Mouse (Mus musculus) midbrain, embryonic 12.5 days (tissue): ENCODE results near the gene Mst1. TPM values are rescaled to one million over a fixed set of nuclear protein-coding genes. Genes with fewer than 3 reads are reported as not detected.

ENCODE experiments used
- ATAC-seq: fragments of 200-750 bp; cut with Nextera tagmentation; 2 replicates; pipeline ENCODE4 v1.8.0; 2017; ENCODE audit warnings: low read depth, moderate TSS enrichment, moderate library complexity; ENCODE audit not compliant: low FRiP score
- H3K27ac ChIP-seq: fragments of 300-500 bp; sonication (generic); replicated peaks from 2 replicates; pipeline ENCODE4 v1.5.1; 2016; ENCODE audit warnings: mild to moderate bottlenecking
- H3K27me3 ChIP-seq: fragments of 300-500 bp; sonication (generic); 2 replicates; pipeline ENCODE4 v1.6.1; 2016; ENCODE audit warnings: mild to moderate bottlenecking
- H3K36me3 ChIP-seq: fragments of 300-500 bp; sonication (generic); 2 replicates; pipeline ENCODE4 v1.6.1; 2016
- H3K4me1 ChIP-seq: fragments of 300-500 bp; sonication (generic); 2 replicates; pipeline ENCODE4 v1.6.1; 2016
- H3K4me2 ChIP-seq: fragments of 300-500 bp; sonication (generic); replicated peaks from 2 replicates; pipeline ENCODE4 v1.6.1; 2016; ENCODE audit warnings: mild to moderate bottlenecking, moderate library complexity
- H3K4me3 ChIP-seq: fragments of 300-500 bp; sonication (generic); 2 replicates; pipeline ENCODE4 v1.5.1; 2016; ENCODE audit warnings: mild to moderate bottlenecking
- H3K9ac ChIP-seq: fragments of 300-500 bp; sonication (generic); replicated peaks from 2 replicates; pipeline ENCODE4 v1.6.1; 2016; ENCODE audit warnings: mild to moderate bottlenecking, moderate library complexity
- H3K9me3 ChIP-seq: fragments of 300-500 bp; sonication (generic); 2 replicates; pipeline ENCODE4 v1.6.1; 2016; ENCODE audit warnings: mild to moderate bottlenecking
- WGBS: fragments of 180-500 bp; shearing (Covaris S2); methylation state at CpG from one replicate; pipeline ENCODE4 v1.1.7; 2016; 5-methylcytosine and 5-hydroxymethylcytosine counted together
- polyA plus RNA-seq: library from polyadenylated mRNA; unstranded; fragments of >200 nt; fragmentation: Nextera tagmentation; extraction: Ambion mirVana; gene quantifications from 2 replicates; pipeline ENCODE4 v1.2.1, GENCODE M21; 2016

The Mst1 gene
- polyA plus RNA-seq, 1 experiment from 2014 or later: 0.14 TPM

GRCm38 (mm10) chr9:108063361-108063760 lies 16.9 kb upstream of the Mst1 start:
- H3K27ac ChIP-seq: no peak overlapping the region
- H3K4me2 ChIP-seq: no peak overlapping the region
- no peak overlapping the region for H3K9ac ChIP-seq
- peaks cover 3% of the 10 kb centered on the region; the same call in 1 of the 2 replicates for H3K4me1 ChIP-seq
- H3K4me3 ChIP-seq: no peak overlapping the region
- no peaks in the 10 kb centered on the region for H3K9me3 ChIP-seq
- WGBS: 89% methylated on average over 12 of the region's 12 CpGs
- peaks cover 49% of the 10 kb centered on the region for H3K36me3 ChIP-seq
- no peak for ATAC-seq
- no peaks in the 10 kb centered on the region for H3K27me3 ChIP-seq

- 48% methylated on average over 5 of the region's 5 CpGs for WGBS
- peaks cover 3% of the 10 kb centered on the region; the same call in 1 of the 2 replicates for H3K4me1 ChIP-seq
- no peaks in the 10 kb centered on the region for H3K9me3 ChIP-seq
- no peaks in the 10 kb centered on the region for H3K27me3 ChIP-seq
- no peak overlapping the region for H3K9ac ChIP-seq
- no peak overlapping the region for H3K4me3 ChIP-seq
- peaks cover 46% of the 10 kb centered on the region; the same call in 1 of the 2 replicates for H3K36me3 ChIP-seq
- ATAC-seq: peak; percentile 50; the same call in 1 of the 2 replicates
- no peak overlapping the region for H3K27ac ChIP-seq
- no peak overlapping the region for H3K4me2 ChIP-seq
Measured at GRCm38 (mm10) chr9:108065491-108066011, 14.7 kb upstream of the Mst1 start.

GRCm38 (mm10) chr9:108067199-108067598 lies 13.0 kb upstream of the Mst1 start:
- no peaks in the 10 kb centered on the region for H3K9me3 ChIP-seq
- H3K27me3 ChIP-seq: no peaks in the 10 kb centered on the region
- WGBS: 78% methylated on average over 7 of the region's 7 CpGs
- H3K4me1 ChIP-seq: peaks cover 3% of the 10 kb centered on the region; the same call in 1 of the 2 replicates
- no peak overlapping the region for H3K4me3 ChIP-seq
- no peak for ATAC-seq
- H3K4me2 ChIP-seq: no peak overlapping the region
- no peak overlapping the region for H3K27ac ChIP-seq
- no peak overlapping the region for H3K9ac ChIP-seq
- H3K36me3 ChIP-seq: peaks cover 46% of the 10 kb centered on the region; the same call in 1 of the 2 replicates

GRCm38 (mm10) chr9:108067900-108068299 lies 12.3 kb upstream of the Mst1 start:
- Histone ChIP-seq H3K4me3 (no peak overlapping the region), H3K9ac (no peak overlapping the region), H3K36me3 (peaks cover 40% of the 10 kb centered on the region; the same call in 1 of the 2 replicates), H3K27me3 (no peaks in the 10 kb centered on the region), H3K4me2 (no peak overlapping the region), H3K9me3 (no peaks in the 10 kb centered on the region), H3K4me1 (peaks cover 3% of the 10 kb centered on the region; the same call in 1 of the 2 replicates), H3K27ac (no peak overlapping the region)
- peak; percentile 45; the same call in 1 of the 2 replicates for ATAC-seq
- 22% methylated on average over 8 of the region's 8 CpGs for WGBS

- H3K36me3 ChIP-seq: peaks cover 34% of the 10 kb centered on the region; the same call in 1 of the 2 replicates
- no peak overlapping the region for H3K4me3 ChIP-seq
- no peak overlapping the region for H3K27ac ChIP-seq
- H3K9me3 ChIP-seq: no peaks in the 10 kb centered on the region
- 91% methylated on average over 9 of the region's 9 CpGs for WGBS
- no peak for ATAC-seq
- no peak overlapping the region for H3K9ac ChIP-seq
- H3K4me1 ChIP-seq: peaks cover 3% of the 10 kb centered on the region; the same call in 1 of the 2 replicates
- no peaks in the 10 kb centered on the region for H3K27me3 ChIP-seq
- no peak overlapping the region for H3K4me2 ChIP-seq
Measured at GRCm38 (mm10) chr9:108069007-108069406, 11.2 kb upstream of the Mst1 start.

GRCm38 (mm10) chr9:108069529-108069928 lies 10.7 kb upstream of the Mst1 start:
- Histone ChIP-seq H3K27me3 (no peaks in the 10 kb centered on the region), H3K4me2 (no peak overlapping the region), H3K9ac (no peak overlapping the region), H3K4me3 (no peak overlapping the region), H3K4me1 (peaks cover 3% of the 10 kb centered on the region; the same call in 1 of the 2 replicates), H3K9me3 (no peaks in the 10 kb centered on the region), H3K27ac (no peak overlapping the region), H3K36me3 (peaks cover 34% of the 10 kb centered on the region; the same call in 1 of the 2 replicates)
- ATAC-seq: no peak
- WGBS: 88% methylated on average over 7 of the region's 7 CpGs

GRCm38 (mm10) chr9:108071801-108072200 lies 8.4 kb upstream of the Mst1 start:
- Histone ChIP-seq H3K36me3 (peaks cover 29% of the 10 kb centered on the region; the same call in 1 of the 2 replicates), H3K4me2 (no peak overlapping the region), H3K9ac (no peak overlapping the region), H3K4me1 (peaks cover 3% of the 10 kb centered on the region; the same call in 1 of the 2 replicates), H3K9me3 (no peaks in the 10 kb centered on the region), H3K4me3 (no peak overlapping the region), H3K27ac (no peak overlapping the region), H3K27me3 (no peaks in the 10 kb centered on the region)
- ATAC-seq: no peak
- WGBS: 92% methylated on average over 4 of the region's 4 CpGs

- WGBS: 49% methylated on average over 9 of the region's 9 CpGs
- Histone ChIP-seq H3K4me1 (peaks cover 3% of the 10 kb centered on the region; the same call in 1 of the 2 replicates), H3K27me3 (no peaks in the 10 kb centered on the region), H3K36me3 (peaks cover 29% of the 10 kb centered on the region; the same call in 1 of the 2 replicates), H3K27ac (peak overlapping the region; percentile 52; the same call in 1 of the 2 replicates), H3K9me3 (no peaks in the 10 kb centered on the region), H3K4me3 (no peak overlapping the region), H3K4me2 (no peak overlapping the region), H3K9ac (no peak overlapping the region)
- no peak for ATAC-seq
Measured at GRCm38 (mm10) chr9:108072481-108072924, 7.7 kb upstream of the Mst1 start.

GRCm38 (mm10) chr9:108073141-108073930 lies 6.9 kb upstream of the Mst1 start:
- H3K9me3 ChIP-seq: no peaks in the 10 kb centered on the region
- no peak overlapping the region for H3K4me3 ChIP-seq
- H3K4me2 ChIP-seq: no peak overlapping the region
- 59% methylated on average over 7 of the region's 7 CpGs for WGBS
- no peak for ATAC-seq
- H3K27me3 ChIP-seq: no peaks in the 10 kb centered on the region
- H3K4me1 ChIP-seq: peaks cover 7% of the 10 kb centered on the region
- peaks cover 29% of the 10 kb centered on the region; the same call in 1 of the 2 replicates for H3K36me3 ChIP-seq
- no peak overlapping the region for H3K27ac ChIP-seq
- no peak overlapping the region for H3K9ac ChIP-seq

- H3K4me3 ChIP-seq: no peak overlapping the region
- no peak overlapping the region for H3K27ac ChIP-seq
- 0 out of 2 replicates have a peak overlapping the region, but pooled peaks have one; percentile 3 for H3K4me2 ChIP-seq
- H3K9ac ChIP-seq: 0 out of 2 replicates have a peak overlapping the region, but pooled peaks have one; percentile 8
- peaks cover 43% of the 10 kb centered on the region for H3K27me3 ChIP-seq
- peaks cover 35% of the 10 kb centered on the region for H3K36me3 ChIP-seq
- no peaks in the 10 kb centered on the region for H3K9me3 ChIP-seq
- WGBS: 8% methylated on average over 19 of the region's 19 CpGs
- ATAC-seq: no peak
- H3K4me1 ChIP-seq: peaks cover 18% of the 10 kb centered on the region
Measured at GRCm38 (mm10) chr9:108082549-108082948, 2.3 kb downstream of the Mst1 start.

- H3K4me1 ChIP-seq: peaks cover 15% of the 10 kb centered on the region
- no peak for ATAC-seq
- no peak within 1 kb of the TSS for H3K27ac ChIP-seq
- 38% methylated on average over 12 of the region's 12 CpGs for WGBS
- peaks cover 40% of the 10 kb centered on the region for H3K36me3 ChIP-seq
- H3K27me3 ChIP-seq: peaks cover 43% of the 10 kb centered on the region
- H3K9ac ChIP-seq: 0 out of 2 replicates have a peak within 1 kb of the TSS, but pooled peaks have one; percentile 8
- 0 out of 2 replicates have a peak within 1 kb of the TSS, but pooled peaks have one; percentile 3 for H3K4me2 ChIP-seq
- H3K9me3 ChIP-seq: no peaks in the 10 kb centered on the region
- no peak within 1 kb of the TSS for H3K4me3 ChIP-seq
Measured at GRCm38 (mm10) chr9:108082988-108083431, 2.8 kb downstream of the Mst1 start, which contains the start of gene Rnf123. TSS of gene Rnf123 (minus strand) at chr9:108083346.

- H3K36me3 ChIP-seq: peaks cover 45% of the 10 kb centered on the region
Measured at GRCm38 (mm10) chr9:108083561-108083960, 3.3 kb downstream of the Mst1 start.

More at GRCm38 (mm10) chr9:108083561-108083960, 3.3 kb downstream of the Mst1 start:
- H3K9ac ChIP-seq: no peak overlapping the region
- H3K27ac ChIP-seq: no peak overlapping the region
- no peaks in the 10 kb centered on the region for H3K9me3 ChIP-seq
- H3K4me2 ChIP-seq: no peak overlapping the region
- H3K27me3 ChIP-seq: peaks cover 43% of the 10 kb centered on the region
- 86% methylated on average over 6 of the region's 6 CpGs for WGBS
- no peak for ATAC-seq
- no peak overlapping the region for H3K4me3 ChIP-seq
- H3K4me1 ChIP-seq: peaks cover 9% of the 10 kb centered on the region
